Mouse (Mus musculus) limb, embryonic 15.5 days (tissue): ENCODE measurements around the gene Hsd3b7. TPM values are rescaled to one million over a fixed set of nuclear protein-coding genes. Genes with fewer than 3 reads are reported as not detected.

Source experiments
- ATAC-seq: fragments of 200-750 bp; cut with Nextera tagmentation; 2 replicates; pipeline ENCODE4 v1.8.0; 2017; ENCODE audit warnings: low read depth, moderate TSS enrichment; ENCODE audit not compliant: insufficient number of reproducible peaks, low FRiP score, low TSS enrichment
- H3K27ac ChIP-seq: fragments of 300-500 bp; sonication (generic); 2 replicates; pipeline ENCODE4 v1.5.1; 2015; ENCODE audit warnings: moderate library complexity, mild to moderate bottlenecking, inconsistent platforms
- H3K27me3 ChIP-seq: fragments of 300-500 bp; sonication (generic); 2 replicates; pipeline ENCODE4 v1.6.1; 2015; ENCODE audit warnings: inconsistent platforms
- H3K36me3 ChIP-seq: fragments of 300-500 bp; sonication (generic); 2 replicates; pipeline ENCODE4 v1.6.1; 2015; ENCODE audit warnings: inconsistent platforms
- H3K4me1 ChIP-seq: fragments of 300-500 bp; sonication (generic); 2 replicates; pipeline ENCODE4 v1.6.1; 2015; ENCODE audit warnings: inconsistent platforms
- H3K4me2 ChIP-seq: fragments of 300-500 bp; sonication (generic); 2 replicates; pipeline ENCODE4 v1.6.1; 2015; ENCODE audit warnings: mild to moderate bottlenecking, inconsistent platforms
- H3K4me3 ChIP-seq: fragments of 300-500 bp; sonication (generic); 2 replicates; pipeline ENCODE4 v1.5.1; 2015; ENCODE audit warnings: mild to moderate bottlenecking, inconsistent platforms
- H3K9ac ChIP-seq: fragments of 300-500 bp; sonication (generic); 2 replicates; pipeline ENCODE4 v1.6.1; 2015; ENCODE audit warnings: inconsistent platforms
- H3K9me3 ChIP-seq: fragments of 300-500 bp; sonication (generic); 2 replicates; pipeline ENCODE4 v1.6.1; 2016; ENCODE audit warnings: inconsistent platforms
- WGBS: fragments of 180-500 bp; shearing (Covaris S2); methylation state at CpG from one replicate; pipeline ENCODE4 v1.1.7; 2015; 5-methylcytosine and 5-hydroxymethylcytosine counted together
- polyA plus RNA-seq: library from polyadenylated mRNA; unstranded; fragments of >200 nt; fragmentation: Nextera tagmentation; extraction: Ambion mirVana; gene quantifications from 2 replicates; pipeline ENCODE4 v1.2.1, GENCODE M21; 2015

The Hsd3b7 gene
- polyA plus RNA-seq, 1 experiment from 2014 or later, result 18.7 TPM

DNA sequence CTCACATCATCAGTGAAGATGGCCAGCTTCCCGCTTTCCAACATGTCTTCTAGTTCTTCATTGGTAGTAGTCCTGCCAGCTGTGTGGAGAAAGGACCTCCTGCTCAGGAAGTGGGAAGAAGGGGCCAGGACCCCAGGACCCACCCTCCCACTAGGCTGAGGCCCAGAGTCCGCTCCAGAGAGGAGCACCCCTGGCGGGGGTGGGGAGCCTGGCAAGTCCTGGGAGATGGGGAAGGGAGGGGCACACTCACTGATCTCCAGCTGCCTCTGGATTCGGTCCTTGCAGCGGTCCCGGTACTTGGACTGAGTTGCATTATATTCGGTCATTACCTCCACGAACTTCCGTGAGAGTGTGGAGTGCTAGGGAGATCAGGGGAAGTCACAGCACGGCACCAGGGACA is 10.2 kb downstream of the Hsd3b7 start:
- 80% methylated on average over 10 of the region's 10 CpGs for WGBS
- ATAC-seq, result no peak

DNA sequence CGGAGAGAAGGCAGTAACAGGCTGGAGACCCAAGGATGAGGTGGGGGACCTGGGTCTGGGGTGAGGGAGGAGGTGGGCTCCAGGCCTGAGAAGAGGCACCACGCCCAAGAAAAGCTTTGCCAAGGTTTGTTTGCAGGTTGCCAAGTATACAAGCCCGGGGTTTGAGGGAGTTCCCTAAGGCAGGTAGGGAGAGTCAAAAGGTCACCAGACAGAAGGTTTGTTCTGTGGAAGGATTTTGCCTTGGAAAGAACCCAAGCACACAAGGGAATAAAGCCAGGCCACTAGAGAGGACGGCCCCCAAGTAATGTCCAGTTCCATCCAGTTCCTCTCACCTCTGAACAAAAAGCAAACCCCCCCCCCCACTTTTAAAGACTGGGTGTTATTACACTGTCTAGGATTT is 10.8 kb downstream of the Hsd3b7 start:
- 82% methylated on average over 4 of the region's 4 CpGs for WGBS

More for the DNA sequence above, 10.2 kb downstream of the Hsd3b7 start:
- peaks cover 57% of the 10 kb centered on the region for H3K36me3 ChIP-seq
- no peaks in the 10 kb centered on the region for H3K9me3 ChIP-seq
- H3K27ac ChIP-seq, result no peak overlapping the region
- H3K4me2 ChIP-seq, result no peak overlapping the region
- peaks cover 3% of the 10 kb centered on the region for H3K4me1 ChIP-seq
- H3K4me3 ChIP-seq, result no peak overlapping the region
- H3K9ac ChIP-seq, result no peak overlapping the region
- H3K27me3 ChIP-seq, result no peaks in the 10 kb centered on the region

GRCm38 (mm10) chr7:127812292-127812691 is 11.9 kb downstream of the Hsd3b7 start:
- Histone ChIP-seq H3K9me3 (no peaks in the 10 kb centered on the region), H3K4me1 (peaks cover 8% of the 10 kb centered on the region), H3K4me3 (no peak overlapping the region), H3K4me2 (no peak overlapping the region), H3K9ac (no peak overlapping the region), H3K36me3 (peaks cover 53% of the 10 kb centered on the region), H3K27ac (no peak overlapping the region), H3K27me3 (no peaks in the 10 kb centered on the region)
- no peak for ATAC-seq
- WGBS, result 78% methylated on average over 3 of the region's 3 CpGs

More for the DNA sequence above, 10.8 kb downstream of the Hsd3b7 start:
- no peak overlapping the region for H3K27ac ChIP-seq
- H3K4me3 ChIP-seq, result no peak overlapping the region
- ATAC-seq, result no peak
- no peak overlapping the region for H3K9ac ChIP-seq
- no peaks in the 10 kb centered on the region for H3K27me3 ChIP-seq
- no peaks in the 10 kb centered on the region for H3K9me3 ChIP-seq
- no peak overlapping the region for H3K4me2 ChIP-seq
- H3K4me1 ChIP-seq, result peaks cover 8% of the 10 kb centered on the region
- H3K36me3 ChIP-seq, result peaks cover 56% of the 10 kb centered on the region

DNA sequence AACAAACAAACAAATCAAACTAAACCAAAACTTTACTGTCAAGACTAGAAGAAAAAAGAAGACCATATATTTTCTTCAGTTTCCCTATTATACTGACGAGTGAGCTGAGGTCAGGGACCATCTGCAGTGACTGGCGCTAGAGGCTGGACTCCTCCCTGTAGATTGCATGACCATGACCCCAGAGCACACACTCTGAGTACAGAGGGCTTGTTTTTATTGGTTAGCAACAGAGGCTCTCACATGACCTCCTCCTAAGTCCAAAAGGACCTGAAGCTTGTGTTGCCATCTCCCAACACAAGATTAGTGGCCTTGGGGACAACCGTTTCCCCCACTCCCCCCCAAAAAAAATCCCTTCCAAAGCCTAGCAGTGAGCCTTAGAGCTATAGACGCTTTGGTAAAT is 13.4 kb downstream of the Hsd3b7 start:
- Histone ChIP-seq H3K4me1 (peaks cover 8% of the 10 kb centered on the region), H3K36me3 (peaks cover 48% of the 10 kb centered on the region), H3K4me3 (no peak overlapping the region), H3K27me3 (no peaks in the 10 kb centered on the region), H3K9ac (no peak overlapping the region), H3K4me2 (no peak overlapping the region), H3K9me3 (no peaks in the 10 kb centered on the region), H3K27ac (peak overlapping the region; percentile 57; the same call in 1 of the 2 replicates)
- 79% methylated on average over 4 of the region's 4 CpGs for WGBS
- ATAC-seq, result no peak

DNA sequence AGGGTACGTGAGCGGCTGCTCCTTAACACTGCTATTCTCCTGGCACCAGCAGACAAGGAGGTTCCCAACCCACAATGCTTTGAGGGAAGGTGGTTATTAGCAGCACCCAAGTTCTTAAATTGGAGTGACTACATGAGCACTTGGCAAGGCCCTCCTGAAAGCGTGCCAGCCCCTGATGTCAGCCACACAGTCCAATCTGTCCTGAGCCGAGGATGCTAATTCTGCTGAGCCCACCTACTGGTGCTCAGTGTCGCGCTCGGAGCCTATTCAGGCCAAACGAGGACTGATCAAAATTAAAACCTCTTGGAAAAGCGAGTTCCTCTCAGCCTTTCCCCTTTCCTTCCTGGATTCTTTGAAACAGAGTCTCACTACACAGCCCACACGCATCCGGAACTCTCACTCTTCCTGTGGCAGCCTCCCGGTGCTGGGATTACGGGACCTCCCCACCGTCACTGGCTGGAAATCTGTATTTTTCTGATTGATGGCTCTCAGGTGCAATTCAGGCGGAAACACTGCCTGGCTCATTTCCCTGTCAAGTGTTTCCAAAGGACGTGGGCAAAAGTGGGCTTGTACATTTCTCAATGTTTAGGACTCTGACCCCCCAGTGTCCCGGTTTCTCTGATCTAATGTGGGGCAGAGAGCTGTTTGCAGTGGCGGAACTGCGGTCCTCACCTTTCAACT is 14.0 kb downstream of the Hsd3b7 start:
- H3K9me3 ChIP-seq, result no peaks in the 10 kb centered on the region
- peaks cover 8% of the 10 kb centered on the region for H3K4me1 ChIP-seq
- peak overlapping the region; percentile 57 for H3K27ac ChIP-seq
- 72% methylated on average over 19 of the region's 19 CpGs for WGBS
- H3K4me2 ChIP-seq, result no peak overlapping the region
- H3K36me3 ChIP-seq, result peaks cover 44% of the 10 kb centered on the region
- no peak overlapping the region for H3K9ac ChIP-seq
- no peak for ATAC-seq
- H3K4me3 ChIP-seq, result no peak overlapping the region
- no peaks in the 10 kb centered on the region for H3K27me3 ChIP-seq

GRCm38 (mm10) chr7:127815116-127815665 is 14.8 kb downstream of the Hsd3b7 start:
- 88% methylated on average over 15 of the region's 15 CpGs for WGBS

GRCm38 (mm10) chr7:127815954-127816821 is 15.8 kb downstream of the Hsd3b7 start:
- Histone ChIP-seq H3K27ac (0 out of 2 replicates have a peak overlapping the region, but pooled peaks have one; percentile 23), H3K27me3 (no peaks in the 10 kb centered on the region), H3K4me1 (peaks cover 8% of the 10 kb centered on the region), H3K9me3 (no peaks in the 10 kb centered on the region), H3K9ac (no peak overlapping the region), H3K4me3 (no peak overlapping the region), H3K4me2 (no peak overlapping the region), H3K36me3 (peaks cover 32% of the 10 kb centered on the region)
- 45% methylated on average over 15 of the region's 15 CpGs for WGBS
- peak; percentile 28; the same call in 1 of the 2 replicates for ATAC-seq

More at GRCm38 (mm10) chr7:127815116-127815665, 14.8 kb downstream of the Hsd3b7 start:
- Histone ChIP-seq H3K4me2 (no peak overlapping the region), H3K4me3 (no peak overlapping the region), H3K27ac (no peak overlapping the region), H3K27me3 (no peaks in the 10 kb centered on the region), H3K36me3 (peaks cover 40% of the 10 kb centered on the region), H3K4me1 (peaks cover 8% of the 10 kb centered on the region), H3K9me3 (no peaks in the 10 kb centered on the region), H3K9ac (no peak overlapping the region)
- no peak for ATAC-seq

DNA sequence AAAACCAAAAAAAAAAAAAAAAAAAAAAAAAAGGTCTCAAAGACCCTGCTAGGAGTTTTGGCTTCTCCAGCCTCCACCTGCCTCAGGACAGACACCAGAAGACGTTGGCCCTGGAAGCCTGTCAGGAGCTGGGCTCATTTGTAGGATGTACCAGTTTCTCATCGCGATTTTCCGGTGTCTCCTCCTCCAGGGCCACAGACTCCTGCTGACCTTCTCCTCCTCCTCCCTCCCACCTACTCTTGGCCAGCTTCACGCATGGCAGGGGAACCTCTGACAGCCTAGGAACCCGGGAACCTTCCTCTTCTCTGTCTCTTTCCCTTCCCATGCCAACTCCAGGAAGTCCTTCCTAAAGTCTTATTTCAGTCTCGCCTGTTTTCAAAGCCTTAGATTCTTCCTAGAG is 16.6 kb downstream of the Hsd3b7 start:
- no peak overlapping the region for H3K4me3 ChIP-seq
- 72% methylated on average over 7 of the region's 7 CpGs for WGBS
- H3K9me3 ChIP-seq, result no peaks in the 10 kb centered on the region
- no peak for ATAC-seq
- H3K9ac ChIP-seq, result no peak overlapping the region
- H3K4me2 ChIP-seq, result no peak overlapping the region
- no peaks in the 10 kb centered on the region for H3K27me3 ChIP-seq
- no peak overlapping the region for H3K27ac ChIP-seq
- H3K4me1 ChIP-seq, result peaks cover 8% of the 10 kb centered on the region
- H3K36me3 ChIP-seq, result peaks cover 29% of the 10 kb centered on the region

DNA sequence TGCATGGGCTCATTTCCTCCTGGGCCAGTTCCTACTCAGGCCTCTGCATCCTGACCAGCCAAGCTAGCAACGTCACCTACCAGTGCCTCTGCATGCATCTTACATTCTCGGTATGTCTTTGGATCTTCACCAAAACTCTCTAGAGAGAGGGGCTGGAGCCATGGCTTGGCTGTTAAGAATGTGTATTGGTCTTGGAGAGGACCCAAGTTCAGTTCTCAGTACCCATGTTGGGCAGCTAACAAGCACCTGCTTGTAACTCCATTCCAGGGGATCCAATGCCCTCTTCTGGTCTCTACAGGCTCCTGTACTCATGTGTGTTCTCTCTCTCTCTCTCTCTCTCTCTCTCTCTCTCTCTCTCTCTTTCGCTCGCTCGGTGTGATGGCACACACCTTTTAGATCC is 17.4 kb downstream of the Hsd3b7 start:
- Histone ChIP-seq H3K27me3 (no peaks in the 10 kb centered on the region), H3K4me3 (no peak overlapping the region), H3K36me3 (peaks cover 22% of the 10 kb centered on the region), H3K4me1 (peaks cover 13% of the 10 kb centered on the region), H3K4me2 (no peak overlapping the region), H3K9me3 (no peaks in the 10 kb centered on the region), H3K9ac (no peak overlapping the region), H3K27ac (no peak overlapping the region)
- WGBS, result 90% methylated on average over 5 of the region's 5 CpGs
- no peak for ATAC-seq

- Histone ChIP-seq H3K27ac (no peak overlapping the region), H3K36me3 (peaks cover 6% of the 10 kb centered on the region; the same call in 1 of the 2 replicates), H3K27me3 (no peaks in the 10 kb centered on the region), H3K9ac (no peak overlapping the region), H3K4me3 (no peak overlapping the region), H3K4me1 (peaks cover 26% of the 10 kb centered on the region), H3K4me2 (no peak overlapping the region), H3K9me3 (no peaks in the 10 kb centered on the region)
- WGBS, result 56% methylated on average over 12 of the region's 13 CpGs
- ATAC-seq, result no peak
Measured at GRCm38 (mm10) chr7:127820836-127821509, 20.6 kb downstream of the Hsd3b7 start.

GRCm38 (mm10) chr7:127822494-127822893 is 22.1 kb downstream of the Hsd3b7 start:
- H3K4me2 ChIP-seq, result no peak overlapping the region
- H3K4me1 ChIP-seq, result peaks cover 24% of the 10 kb centered on the region
- H3K27me3 ChIP-seq, result no peaks in the 10 kb centered on the region
- no peaks in the 10 kb centered on the region for H3K9me3 ChIP-seq
- no peak for ATAC-seq
- no peak overlapping the region for H3K4me3 ChIP-seq
- H3K27ac ChIP-seq, result no peak overlapping the region
- no peak overlapping the region for H3K9ac ChIP-seq
- whole genome bisulfite sequencing, result 76% methylated on average over 3 of the region's 3 CpGs
- peaks cover 5% of the 10 kb centered on the region; the same call in 1 of the 2 replicates for H3K36me3 ChIP-seq
